Mouse (Mus musculus) MEL (cell line): ENCODE measurements around the gene Dnase1l1. TPM values are rescaled to one million over a fixed set of nuclear protein-coding genes. Genes with fewer than 3 reads are reported as not detected.
A peak's percentile ranks its signal among the peaks of the same experiment; 100 is the strongest.

Source experiments
- DNase-seq: peaks from one replicate; pipeline ENCODE4 v3.0.0; 2011; ENCODE audit warnings: low read depth, low spot score
- H3K27ac ChIP-seq: 2 replicates; pipeline ENCODE4 v1.5.1; 2012; ENCODE audit warnings: low read depth, mild to moderate bottlenecking, control low read depth, low read length, moderate library complexity; ENCODE audit not compliant: control insufficient read depth
- H3K27me3 ChIP-seq, 2 experiments: fragments of 150-350 bp in 1 of 2; sonication (generic) in 1 of 2; 2 replicates each; pipeline ENCODE4 v1.6.1; 2012; ENCODE audit warnings: low read length in 2 of 2, mild to moderate bottlenecking in 2 of 2, improper control_type of control experiment in 1 of 2, moderate library complexity in 1 of 2; ENCODE audit not compliant: insufficient read depth in 2 of 2, control insufficient read depth in 1 of 2
- H3K36me3 ChIP-seq, 2 experiments: 2 replicates each; pipeline ENCODE4 v1.6.1; 2012 to 2014; ENCODE audit warnings: low read length in 2 of 2, improper control_type of control experiment in 1 of 2, inconsistent platforms in 1 of 2, mild to moderate bottlenecking in 1 of 2; ENCODE audit not compliant: insufficient read depth in 2 of 2, control insufficient read depth in 1 of 2
- H3K4me1 ChIP-seq, 2 experiments: fragments of 150-350 bp in 1 of 2; sonication (generic) in 1 of 2; 2 replicates each; pipeline ENCODE4 v1.6.1; 2012; ENCODE audit warnings: low read length in 2 of 2, improper control_type of control experiment in 1 of 2, mild to moderate bottlenecking in 1 of 2; ENCODE audit not compliant: insufficient read depth in 2 of 2, control insufficient read depth in 1 of 2
- H3K4me3 ChIP-seq, 2 experiments: fragments of 150-350 bp in 1 of 2; sonication (generic) in 1 of 2; 2 replicates each; pipeline ENCODE4 v1.5.1; 2012; ENCODE audit warnings: low read depth in 2 of 2, low read length in 2 of 2, mild to moderate bottlenecking in 2 of 2, moderate library complexity in 2 of 2, control low read depth in 1 of 2, improper control_type of control experiment in 1 of 2; ENCODE audit not compliant: control insufficient read depth in 1 of 2, insufficient read depth in 1 of 2
- H3K79me2 ChIP-seq: 2 replicates; pipeline ENCODE4 v1.6.1; 2012; ENCODE audit warnings: mild to moderate bottlenecking, low read length, moderate library complexity; ENCODE audit not compliant: control insufficient read depth, poor library complexity, insufficient read depth
- H3K9ac ChIP-seq: 2 replicates; pipeline ENCODE4 v1.6.1; 2012; ENCODE audit warnings: low read depth, mild to moderate bottlenecking, control low read depth, low read length, moderate library complexity; ENCODE audit not compliant: control insufficient read depth, poor library complexity, severe bottlenecking
- H3K9me3 ChIP-seq: fragments of 150-350 bp; sonication (generic); replicated peaks from 2 replicates; pipeline ENCODE4 v1.6.1; 2012; ENCODE audit warnings: mild to moderate bottlenecking, low read length, improper control_type of control experiment, moderate library complexity; ENCODE audit not compliant: insufficient read depth
- CHD2 ChIP-seq: IDR thresholded peaks from 2 replicates; pipeline ENCODE4 v1.6.1; 2011; ENCODE audit warnings: low read length, improper control_type of control experiment
- EP300 ChIP-seq, 2 experiments: IDR thresholded peaks; 2 replicates each; pipeline ENCODE4 v1.6.1; 2011; ENCODE audit warnings: improper control_type of control experiment in 2 of 2, low read length in 2 of 2, low read depth in 1 of 2, mild to moderate bottlenecking in 1 of 2
- ETS1 ChIP-seq: IDR thresholded peaks from 2 replicates; pipeline ENCODE4 v1.6.1; 2012; ENCODE audit warnings: low read depth, mild to moderate bottlenecking, inconsistent platforms, low read length, improper control_type of control experiment, moderate library complexity
- GABPA ChIP-seq: IDR thresholded peaks from 2 replicates; pipeline ENCODE4 v1.6.1; 2012; ENCODE audit warnings: low read depth, mild to moderate bottlenecking, inconsistent platforms, low read length, improper control_type of control experiment, moderate library complexity
- HCFC1 ChIP-seq: IDR thresholded peaks from 2 replicates; pipeline ENCODE4 v1.6.1; 2012; ENCODE audit warnings: low read depth, mild to moderate bottlenecking, inconsistent platforms, low read length, improper control_type of control experiment, moderate library complexity
- KAT2A ChIP-seq: conservative IDR thresholded peaks from 2 replicates; pipeline ENCODE4 v1.6.1; 2012; ENCODE audit warnings: low read depth, low read length, improper control_type of control experiment, inconsistent platforms
- MAFK ChIP-seq: IDR thresholded peaks from 2 replicates; pipeline ENCODE4 v1.6.1; 2011; ENCODE audit warnings: low read depth, mild to moderate bottlenecking, low read length, improper control_type of control experiment, borderline replicate concordance
- MXI1 ChIP-seq: IDR thresholded peaks from 2 replicates; pipeline ENCODE4 v1.6.1; 2011; ENCODE audit warnings: mild to moderate bottlenecking, low read depth, low read length, improper control_type of control experiment
- MYB ChIP-seq: IDR thresholded peaks from 2 replicates; pipeline ENCODE4 v1.6.1; 2011; ENCODE audit warnings: mild to moderate bottlenecking, low read depth, low read length, improper control_type of control experiment
- NELFE ChIP-seq: IDR thresholded peaks from 2 replicates; pipeline ENCODE4 v1.6.1; 2011; ENCODE audit warnings: low read depth, low read length, improper control_type of control experiment
- NRF1 ChIP-seq: IDR thresholded peaks from 2 replicates; pipeline ENCODE4 v1.6.1; 2014; ENCODE audit warnings: low read depth, mild to moderate bottlenecking, inconsistent platforms, low read length, improper control_type of control experiment, moderate library complexity; ENCODE audit not compliant: poor library complexity, insufficient read depth, severe bottlenecking
- POLR2A ChIP-seq, 2 experiments: IDR thresholded peaks; 2 replicates each; pipeline ENCODE4 v1.6.1; 2011 to 2012; ENCODE audit warnings: low read length in 2 of 2, mild to moderate bottlenecking in 2 of 2, control low read depth in 1 of 2, improper control_type of control experiment in 1 of 2, low read depth in 1 of 2, moderate library complexity in 1 of 2; ENCODE audit not compliant: control insufficient read depth in 1 of 2, insufficient read depth in 1 of 2, poor library complexity in 1 of 2
- POLR2AphosphoS2 ChIP-seq: IDR thresholded peaks from 2 replicates; pipeline ENCODE4 v1.6.1; 2011; ENCODE audit warnings: low read length, improper control_type of control experiment
- POLR2AphosphoS5 ChIP-seq: IDR thresholded peaks from 2 replicates; pipeline ENCODE4 v1.6.1; 2012; ENCODE audit warnings: low read depth, borderline replicate concordance, mild to moderate bottlenecking, inconsistent platforms, low read length, moderate library complexity, mixed read lengths
- TAL1 ChIP-seq: IDR thresholded peaks from 2 replicates; pipeline ENCODE4 v1.6.1; 2012; ENCODE audit warnings: mild to moderate bottlenecking, inconsistent platforms, low read length, moderate library complexity, mixed read lengths
- TBP ChIP-seq: IDR thresholded peaks from 2 replicates; pipeline ENCODE4 v1.8.0; 2011; ENCODE audit warnings: low read depth, low read length, improper control_type of control experiment
- TCF12 ChIP-seq: IDR thresholded peaks from 2 replicates; pipeline ENCODE4 v1.6.1; 2014; ENCODE audit warnings: low read depth, mild to moderate bottlenecking, inconsistent platforms, low read length, improper control_type of control experiment, moderate library complexity
- UBTF ChIP-seq: IDR thresholded peaks from 2 replicates; pipeline ENCODE4 v1.6.1; 2012; ENCODE audit warnings: low read depth, mild to moderate bottlenecking, inconsistent platforms, low read length, improper control_type of control experiment, moderate library complexity, borderline replicate concordance; ENCODE audit not compliant: insufficient read depth
- USF1 ChIP-seq: IDR thresholded peaks from 2 replicates; pipeline ENCODE4 v1.6.1; 2014; ENCODE audit warnings: low read depth, mild to moderate bottlenecking, inconsistent platforms, low read length, improper control_type of control experiment, moderate library complexity
- USF2 ChIP-seq, 2 experiments: IDR thresholded peaks; 2 replicates each; pipeline ENCODE4 v1.6.1; 2011 to 2012; ENCODE audit warnings: improper control_type of control experiment in 2 of 2, low read length in 2 of 2, borderline replicate concordance in 1 of 2, inconsistent platforms in 1 of 2, low read depth in 1 of 2, mild to moderate bottlenecking in 1 of 2; ENCODE audit not compliant: insufficient read depth in 1 of 2
- ZC3H11A ChIP-seq: IDR thresholded peaks from 2 replicates; pipeline ENCODE4 v1.6.1; 2012; ENCODE audit warnings: low read depth, mild to moderate bottlenecking, inconsistent platforms, low read length, improper control_type of control experiment
- ZMIZ1 ChIP-seq: IDR thresholded peaks from 2 replicates; pipeline ENCODE4 v1.6.1; 2012; ENCODE audit warnings: low read depth, mild to moderate bottlenecking, inconsistent platforms, low read length, improper control_type of control experiment, moderate library complexity
- polyA plus RNA-seq, 2 experiments: library from polyadenylated mRNA; stranded (reverse) in 1 of 2; unstranded in 1 of 2; fragments of >175 nt in 1 of 2; fragments of >200 nt in 1 of 2; gene quantifications; 2 replicates each; pipeline versions ENCODE4 v1.2.1 to v1.2.4; 2012; ENCODE audit warnings: low replicate concordance in 2 of 2, low read depth in 1 of 2; ENCODE audit not compliant: insufficient read length in 2 of 2, insufficient read depth in 1 of 2, missing spikeins in 1 of 2
- total RNA-seq: library from RNA; depleted of rRNA; stranded (reverse); fragments of 300-350 nt; gene quantifications from 2 replicates; pipeline ENCODE4 v1.2.3, GENCODE M21; 2012

The Dnase1l1 gene
- total and polyA plus RNA-seq, 3 experiments, result 5.0 to 9.5 TPM; not detected in 1

GRCm38 (mm10) chrX:74296538-74297448 is 14.7 kb upstream of the Dnase1l1 start, which contains the start of gene Atp6ap1:
Atp6ap1 (plus strand) TSS chrX:74297097.
- Histone ChIP-seq H3K27me3 (no peaks in the 10 kb centered on the region), H3K36me3 (peaks cover 0 to 18% of the 10 kb centered on the region in 2 experiments; a peak in 3 of 4 replicates), H3K79me2 (peaks cover 10% of the 10 kb centered on the region), H3K4me3 (peak within 1 kb of the TSS; percentile 97 to 99), H3K9me3 (no peaks in the 10 kb centered on the region), H3K4me1 (peaks cover 3 to 8% of the 10 kb centered on the region in 2 experiments; a peak in 3 of 4 replicates), H3K27ac (peak within 1 kb of the TSS; percentile 70), H3K9ac (peak within 1 kb of the TSS; percentile 96)
- DNase-seq, result peak; percentile 95
- peak; percentile 39 for TF ChIP-seq CHD2
- TF ChIP-seq NELFE, result peak; percentile 68
- no peak for TF ChIP-seq TAL1
- no peak for TF ChIP-seq USF2 (IDR thresholded peaks at IDR 0.05; ENCODE audit: borderline replicate concordance in 1 of 2, insufficient read depth in 1 of 2, low read depth in 1 of 2, low read length in 2 of 2)
- TF ChIP-seq USF1, result peak; percentile 82
- TF ChIP-seq POLR2A (IDR thresholded peaks at IDR 0.05; ENCODE audit: control insufficient read depth in 1 of 2, insufficient read depth in 1 of 2, low read depth in 1 of 2, low read length in 2 of 2, poor library complexity in 1 of 2), result peak; percentile 75 to 87
- TF ChIP-seq TCF12, result 0 out of 2 replicates have a peak, but pooled peaks have one; percentile 24
- TF ChIP-seq HCFC1, result peak; percentile 70
- no peak for TF ChIP-seq MYB
- no peak for TF ChIP-seq EP300 (IDR thresholded peaks at IDR 0.05; ENCODE audit: low read depth in 1 of 2, low read length in 2 of 2)
- TF ChIP-seq ZC3H11A, result no peak
- 0 out of 2 replicates have a peak, but pooled peaks have one; percentile 21 for TF ChIP-seq ETS1
- TF ChIP-seq ZMIZ1, result peak; percentile 56
- TF ChIP-seq MAFK, result no peak
- no peak for TF ChIP-seq GABPA
- TF ChIP-seq KAT2A, result no peak
- peak; percentile 57; the same call in 1 of the 2 replicates for TF ChIP-seq POLR2AphosphoS5
- TF ChIP-seq UBTF, result no peak
- peak; percentile 33; the same call in 1 of the 2 replicates for TF ChIP-seq MXI1
- TF ChIP-seq NRF1, result peak; percentile 69
- peak; percentile 82 for TF ChIP-seq POLR2AphosphoS2
- peak; percentile 65; the same call in 1 of the 2 replicates for TF ChIP-seq TBP
